Mouse (Mus musculus) erythroblast, embryonic 14.5 days (primary cell): ENCODE measurements around the gene Ppp1r16b.

Source experiments
- GATA1 ChIP-seq: IDR thresholded peaks from 2 replicates; pipeline ENCODE4 v1.6.1; 2012; ENCODE audit warnings: low read length, inconsistent platforms, mixed read lengths
- TAL1 ChIP-seq: IDR thresholded peaks from 3 replicates; pipeline ENCODE4 v1.6.1; 2012; ENCODE audit warnings: low read length, inconsistent platforms, mixed read lengths

- TF ChIP-seq TAL1 (no peak), GATA1 (no peak)
These were observed 58.6 kb downstream of the Ppp1r16b start for GRCm38 (mm10) chr2:158723806-158724205.
